Mouse (Mus musculus) lung, postnatal 36 days (tissue): ENCODE data around the gene Cracr2a.
A peak's percentile ranks its signal among the peaks of the same experiment; 100 is the strongest.

Experiments
- DNase-seq: peaks from one replicate; pipeline ENCODE4 v3.0.0; 2022; ENCODE audit warnings: mixed read lengths

Gene Cracr2a

DNA sequence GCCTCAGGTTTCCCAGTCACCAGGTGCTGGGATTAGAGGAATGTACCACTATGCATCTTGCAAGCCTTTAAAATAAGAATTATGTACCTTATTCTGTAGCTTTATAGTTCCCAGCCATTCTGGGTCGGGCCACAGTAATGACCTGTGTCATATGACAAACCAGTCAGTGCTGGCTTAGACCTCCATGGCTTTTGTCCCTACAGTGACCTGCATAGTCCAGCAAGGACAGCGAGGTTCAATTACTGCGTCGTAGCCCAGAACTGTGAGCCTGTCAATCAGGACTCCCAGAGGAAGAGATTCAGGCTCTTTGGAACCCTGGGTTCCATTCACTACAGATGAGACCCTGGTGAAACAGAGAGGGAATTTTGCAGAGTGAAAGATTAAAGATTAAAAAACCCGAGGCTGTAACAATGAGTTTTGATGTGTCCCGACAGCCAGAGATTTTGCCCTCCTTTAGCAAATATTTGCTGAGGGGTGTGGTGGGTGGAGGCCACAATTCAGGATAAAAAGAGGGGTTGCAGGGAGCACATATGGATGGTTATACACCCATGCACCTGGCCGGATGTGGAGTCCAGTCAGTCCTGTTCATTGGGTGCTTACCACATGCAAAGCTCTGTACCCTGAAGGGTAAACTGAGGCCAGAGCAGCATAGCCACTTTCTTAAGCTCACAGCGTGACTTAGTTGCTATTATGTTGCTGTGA is 10.9 kb downstream of the Cracr2a start:
- no peak for DNase-seq

DNA sequence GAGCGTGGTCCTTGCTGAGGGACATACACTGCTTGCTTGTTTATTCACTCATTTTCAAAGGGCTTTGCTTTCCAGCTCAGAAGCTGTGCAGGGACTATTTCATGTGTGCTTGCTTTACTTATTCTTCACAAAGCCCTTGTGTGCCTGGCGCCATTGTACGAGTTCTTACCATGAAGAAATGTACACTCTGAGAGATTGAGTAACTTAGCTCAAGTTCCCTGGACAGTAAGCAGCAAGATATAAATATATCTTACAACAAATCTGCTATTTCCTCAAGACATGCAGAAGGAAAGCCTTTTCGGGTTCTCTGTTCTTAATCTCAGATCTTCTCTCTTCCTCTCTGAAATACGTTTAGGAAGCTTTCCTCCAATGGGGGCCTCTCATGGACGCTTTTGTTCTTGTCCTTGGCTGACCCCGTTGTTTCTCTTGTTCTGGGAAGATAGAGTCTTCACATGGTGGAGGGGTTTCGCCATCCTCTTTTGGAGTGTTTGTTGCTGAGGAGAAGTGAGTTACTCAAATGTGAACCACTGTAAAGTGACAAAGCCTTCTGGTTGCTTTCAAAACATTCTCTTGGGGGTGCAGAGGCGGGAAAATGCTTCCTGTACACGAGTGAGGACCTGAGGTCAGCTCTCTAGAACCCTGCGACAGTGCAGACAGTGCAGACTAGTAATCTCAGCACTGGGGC is 12.8 kb downstream of the Cracr2a start:
- peak; percentile 62 for DNase-seq

- DNase-seq, result no peak
Observed at GRCm38 (mm10) chr6:127575194-127575593, 14.1 kb downstream of the Cracr2a start.

- DNase-seq, result no peak
Observed at GRCm38 (mm10) chr6:127577688-127578087, 16.6 kb downstream of the Cracr2a start.

DNA sequence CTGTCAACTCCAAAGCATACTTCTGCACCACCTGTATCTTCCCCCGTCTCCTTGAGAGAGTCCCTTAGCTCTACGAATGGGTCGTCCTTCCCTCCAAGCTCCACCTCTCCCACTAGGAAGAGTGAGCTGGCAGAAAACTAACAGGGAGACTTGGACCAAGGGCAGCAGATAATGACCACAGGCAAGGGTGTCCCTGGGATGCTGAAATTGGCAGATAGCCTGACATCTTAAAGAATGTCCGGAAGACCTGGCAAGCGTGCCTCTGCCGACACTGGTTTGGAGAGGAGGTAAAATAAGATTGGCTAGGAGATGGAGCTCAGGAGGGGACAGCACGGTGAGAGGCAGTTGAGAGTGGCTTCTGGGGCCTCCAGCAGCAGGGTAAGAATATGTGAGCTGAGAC is 17.2 kb downstream of the Cracr2a start:
- no peak for DNase-seq

GRCm38 (mm10) chr6:127578810-127579209 is 17.7 kb downstream of the Cracr2a start:
- no peak for DNase-seq

DNA sequence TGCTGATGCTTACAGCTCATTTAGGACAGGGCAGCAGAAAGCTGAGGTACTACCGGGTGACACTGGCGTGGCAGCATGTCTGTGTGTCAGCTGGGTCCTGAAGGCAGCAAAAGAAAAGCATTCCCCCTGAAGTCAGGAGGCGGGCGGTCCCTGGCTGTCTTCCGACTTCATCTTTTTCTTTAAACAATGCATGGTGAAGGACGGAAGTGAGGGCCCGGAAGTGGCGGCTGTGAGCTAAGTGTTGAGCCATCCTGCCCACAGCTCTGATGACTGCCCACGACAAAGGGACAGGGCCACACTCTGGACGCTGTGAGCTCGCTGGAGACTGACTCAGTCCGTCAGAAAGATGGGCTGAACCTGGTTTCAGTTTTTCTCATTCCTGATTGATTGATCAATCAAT is 20.8 kb downstream of the Cracr2a start:
- DNase-seq, result peak; percentile 44

- DNase-seq, result peak; percentile 94
Observed at GRCm38 (mm10) chr6:127582391-127583176, 21.4 kb downstream of the Cracr2a start.

DNA sequence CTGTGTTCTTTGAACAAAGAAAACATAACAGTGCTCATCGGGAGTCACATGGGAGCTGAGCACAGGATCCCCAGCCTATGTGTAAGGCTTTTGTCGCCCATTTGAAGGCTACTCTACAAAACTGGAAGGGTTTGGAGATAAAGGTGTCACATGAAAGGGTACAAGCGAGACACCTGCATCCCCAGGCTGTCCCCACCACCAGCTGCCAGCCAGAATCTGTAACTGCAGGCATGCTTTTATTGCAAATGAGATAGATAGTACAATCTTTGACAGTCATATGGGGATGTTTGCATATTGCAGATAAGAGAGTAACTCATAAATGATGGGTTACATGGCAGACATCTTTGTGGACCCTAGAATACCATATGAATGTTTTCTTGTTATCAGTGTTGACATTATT is 30.3 kb downstream of the Cracr2a start:
- DNase-seq, result no peak

- peak; percentile 22 for DNase-seq
Observed at GRCm38 (mm10) chr6:127593487-127593886, 32.3 kb downstream of the Cracr2a start.

DNA sequence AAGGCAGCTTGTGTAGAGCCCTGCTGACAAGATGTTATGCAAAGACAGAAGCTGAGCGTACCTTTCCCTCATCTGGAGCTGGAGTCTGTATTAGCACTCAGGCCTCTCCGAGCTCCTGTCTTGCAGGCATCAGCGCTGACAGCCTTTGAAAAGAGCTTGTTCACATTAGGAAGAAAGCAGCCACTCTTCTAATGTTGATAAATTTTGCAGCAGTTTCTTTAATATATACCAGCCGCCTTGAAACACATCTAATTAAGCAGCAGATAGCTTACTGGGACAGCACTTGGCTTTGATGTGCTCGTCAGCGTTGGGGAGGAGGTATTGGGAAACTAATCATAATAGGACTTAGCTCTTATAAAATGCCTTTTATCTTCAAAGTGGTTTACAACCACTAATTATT is 38.1 kb downstream of the Cracr2a start:
- DNase-seq, result no peak

DNA sequence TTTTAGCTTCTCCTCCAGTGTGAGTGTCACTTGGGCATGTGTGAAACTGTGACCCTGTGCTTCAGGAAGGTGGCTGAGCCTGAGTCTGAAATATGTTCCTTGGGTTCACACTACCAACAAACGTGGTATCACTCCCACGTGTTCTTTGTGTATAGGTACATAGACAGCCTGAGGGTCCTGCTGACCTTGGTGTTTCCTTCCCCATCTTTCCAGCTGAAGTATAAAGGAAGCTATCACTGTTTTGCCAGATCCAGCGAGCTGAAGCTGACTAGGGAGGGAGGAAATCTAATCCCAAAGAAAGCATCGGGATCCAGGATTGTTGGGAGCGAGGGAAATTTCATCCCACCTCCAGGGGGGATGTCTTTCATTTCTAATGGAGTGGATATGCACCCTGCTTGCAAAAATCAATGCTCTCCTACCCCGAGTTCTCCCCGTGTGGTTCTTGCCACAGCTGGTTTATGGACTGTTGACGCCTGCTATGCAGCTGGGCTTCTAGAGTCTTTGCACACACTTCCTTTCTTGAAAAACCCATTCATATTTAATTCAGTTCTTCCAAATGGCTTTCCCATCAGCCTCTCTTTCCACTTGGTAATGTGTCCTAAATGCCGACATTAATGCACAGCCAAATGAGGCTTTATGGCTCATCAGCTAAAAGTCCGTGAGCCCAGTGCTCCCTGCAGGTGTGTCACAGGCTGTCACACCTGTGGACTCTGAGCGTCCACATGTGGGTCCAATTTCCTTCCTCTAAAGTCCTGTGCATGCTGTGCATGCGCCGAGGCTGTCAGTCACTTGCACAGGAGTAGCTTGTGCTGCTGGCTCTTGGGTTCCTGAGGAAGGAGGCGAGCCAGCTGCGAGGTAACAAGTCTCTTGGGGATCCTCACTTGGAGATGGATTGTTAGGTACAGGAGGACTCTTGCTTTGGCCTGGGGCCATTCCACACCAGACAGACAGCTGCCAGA is 44.2 kb downstream of the Cracr2a start:
- DNase-seq, result peak; percentile 35

DNA sequence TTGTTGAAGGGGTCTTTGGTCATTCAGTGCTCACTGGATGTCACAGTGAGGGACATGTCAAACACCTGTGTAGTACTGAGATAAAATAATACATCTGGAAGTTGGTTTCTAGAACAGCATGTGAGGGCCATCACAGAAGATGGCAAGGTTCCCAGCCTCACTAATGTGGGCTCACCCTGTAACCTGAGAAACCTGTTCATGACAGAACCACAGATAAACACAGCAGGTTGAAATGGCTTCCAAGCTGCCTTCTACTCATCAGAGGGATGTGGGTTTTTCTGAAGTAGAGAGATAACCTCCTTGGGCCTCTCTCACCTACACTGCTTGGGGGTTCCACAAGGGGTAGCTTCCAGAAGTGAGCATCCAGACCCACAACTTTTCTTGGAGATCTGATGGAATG is 48.5 kb downstream of the Cracr2a start:
- no peak for DNase-seq

GRCm38 (mm10) chr6:127611216-127611615 is 50.1 kb downstream of the Cracr2a start:
- DNase-seq, result peak; percentile 25

- DNase-seq, result peak; percentile 74
Observed at GRCm38 (mm10) chr6:127614083-127614984, 53.2 kb downstream of the Cracr2a start.

DNA sequence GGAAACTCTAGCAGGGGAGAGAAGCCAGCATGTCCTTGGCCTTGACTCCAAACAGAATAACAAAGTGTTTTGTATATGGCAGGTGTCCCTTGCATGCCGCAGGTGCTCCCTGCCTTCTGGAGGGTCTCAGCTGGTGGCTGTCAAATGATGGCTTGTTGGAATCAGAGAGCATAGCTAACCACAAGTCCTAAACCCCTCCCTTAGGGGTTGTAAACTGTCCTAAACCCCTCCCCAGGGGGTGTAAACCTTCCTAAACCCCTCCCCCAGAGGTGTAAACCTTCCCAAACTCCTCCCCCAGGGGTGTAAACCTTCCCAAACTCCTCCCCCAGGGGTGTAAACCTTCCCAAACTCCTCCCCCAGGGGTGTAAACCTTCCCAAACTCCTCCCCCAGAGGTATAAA is 55.5 kb downstream of the Cracr2a start:
- DNase-seq, result no peak

DNA sequence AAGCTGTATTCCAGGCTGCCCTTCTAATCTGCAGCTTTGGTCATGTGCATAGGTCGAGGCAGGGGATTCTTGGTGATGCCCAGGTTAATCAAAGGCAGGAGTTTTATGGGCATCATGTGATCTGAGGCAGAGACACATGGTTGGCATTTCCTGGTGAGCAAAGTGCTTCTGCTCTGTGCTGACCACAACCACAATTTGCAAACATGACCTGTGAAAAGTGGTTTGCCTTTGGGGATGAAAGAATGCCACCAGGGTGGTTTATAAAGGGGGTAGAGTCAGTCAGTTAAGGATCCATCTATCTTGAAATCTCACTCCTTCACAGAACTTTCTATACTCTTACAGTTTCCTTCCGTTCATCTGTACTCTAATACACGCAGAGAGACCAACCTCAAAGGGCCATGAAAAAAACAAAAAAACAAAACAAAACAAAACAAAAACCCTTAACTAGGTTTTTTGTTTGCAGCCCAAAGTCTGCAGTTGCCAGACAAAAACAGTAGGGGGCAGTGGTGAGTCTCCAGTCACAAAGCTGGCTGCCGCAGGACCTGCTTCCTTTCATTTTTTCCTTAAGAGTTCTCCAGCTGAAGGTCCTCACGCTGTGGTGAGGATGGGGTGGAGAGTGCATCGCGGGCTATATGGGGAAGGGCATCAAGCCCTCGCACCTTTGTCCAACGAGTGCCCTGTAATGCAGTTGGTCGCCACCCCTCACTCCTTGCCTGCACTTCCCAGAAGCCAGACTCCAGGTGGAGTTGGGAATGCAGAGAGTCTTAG is 56.3 kb downstream of the Cracr2a start:
- DNase-seq, result peak; percentile 47

- no peak for DNase-seq
Observed at GRCm38 (mm10) chr6:127618686-127619085, 57.5 kb downstream of the Cracr2a start.

- peak; percentile 85 for DNase-seq
Observed at GRCm38 (mm10) chr6:127625135-127625534, 64.0 kb downstream of the Cracr2a start.

DNA sequence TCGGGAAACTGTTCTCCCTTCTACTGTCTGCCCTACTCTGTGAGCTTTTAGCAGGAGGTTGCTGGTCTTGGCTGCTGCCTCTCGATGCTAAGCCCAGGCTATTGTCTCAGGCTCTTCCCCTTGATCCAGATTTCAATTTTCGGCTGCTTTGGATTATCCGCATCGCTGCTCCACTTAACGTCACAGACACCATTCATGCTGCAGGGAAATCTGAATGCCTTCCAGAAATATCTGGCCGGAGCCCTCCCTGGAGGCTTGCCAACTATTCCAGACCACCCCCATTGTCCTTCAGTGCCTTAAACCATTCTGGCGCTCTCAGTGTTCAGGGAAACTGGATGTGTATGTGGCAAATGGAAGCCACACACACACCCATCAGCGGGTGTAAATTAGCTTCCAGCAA is 66.3 kb downstream of the Cracr2a start:
- DNase-seq, result no peak

DNA sequence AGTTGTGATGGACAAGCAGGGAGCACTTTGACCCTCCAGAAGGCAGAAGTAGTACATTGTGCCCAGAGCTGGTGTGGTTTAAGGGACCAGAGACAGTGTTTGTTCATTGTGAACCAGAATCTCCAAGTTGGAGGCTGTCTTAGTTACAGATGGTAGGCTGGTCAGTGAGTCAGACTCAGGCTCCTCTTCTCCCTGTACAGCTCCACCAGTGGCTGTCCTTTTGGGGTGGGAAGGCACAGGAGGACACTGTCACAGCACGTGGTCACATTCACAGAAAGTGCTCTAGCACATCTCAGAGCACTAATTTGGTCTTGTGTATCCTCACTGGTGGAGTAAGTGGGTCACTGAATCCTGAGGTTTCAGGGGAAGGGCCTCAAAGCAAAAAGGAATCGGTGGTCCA is 68.1 kb downstream of the Cracr2a start:
- no peak for DNase-seq
